Mouse (Mus musculus) forelimb bud, embryonic 11.5 days (tissue): ENCODE results near the gene Nrn1.
A peak's percentile ranks its signal among the peaks of the same experiment; 100 is the strongest.

ENCODE experiments used
- DNase-seq: peaks from one replicate; pipeline ENCODE4 v3.0.0-alpha.2; 2012; ENCODE audit warnings: low read depth, low spot score

The Nrn1 gene

DNA sequence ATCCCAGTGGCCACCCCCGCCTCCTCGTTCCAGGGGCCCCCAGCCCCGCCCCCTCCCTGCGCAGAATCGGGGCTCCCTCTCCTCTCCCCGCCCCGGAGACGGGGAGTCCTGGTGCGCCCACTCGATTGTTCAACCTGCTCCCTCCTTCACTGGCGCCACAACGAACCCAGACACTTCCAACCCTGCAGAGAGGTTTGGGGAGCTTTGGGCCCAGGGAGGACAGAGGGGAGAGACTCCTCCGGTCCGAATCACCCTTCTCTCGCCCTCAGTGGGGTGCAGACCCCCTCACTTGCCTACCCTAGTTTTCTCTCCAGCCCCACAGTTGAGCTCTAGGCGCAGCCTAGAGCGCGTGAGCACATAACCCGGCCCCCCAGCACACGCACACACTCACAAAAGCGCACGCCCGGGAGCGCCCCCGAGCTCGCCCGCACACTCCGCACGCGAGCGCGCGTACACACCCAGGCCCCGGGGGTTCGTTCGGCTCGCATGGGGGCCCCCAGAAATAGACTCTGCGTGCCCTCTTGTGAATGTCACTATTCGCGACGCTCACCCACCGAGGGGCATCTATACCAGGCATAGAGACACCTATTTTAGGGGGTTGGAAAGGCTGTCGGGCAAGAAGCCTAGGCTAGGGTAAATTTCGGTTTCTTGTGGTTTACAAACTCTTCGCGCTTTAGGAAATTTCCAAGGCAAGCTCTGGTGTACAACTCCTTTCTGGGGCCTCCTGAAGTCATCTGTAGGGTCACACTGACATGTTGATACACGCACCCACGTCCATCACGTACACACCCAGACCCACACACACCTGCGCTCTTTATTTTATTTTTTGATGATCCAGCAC lies at the start of gene Nrn1:
Gene Nrn1, minus strand, starts transcription at position 401 of the 841 bp plus-strand sequence.
- DNase-seq, result no peak

DNA sequence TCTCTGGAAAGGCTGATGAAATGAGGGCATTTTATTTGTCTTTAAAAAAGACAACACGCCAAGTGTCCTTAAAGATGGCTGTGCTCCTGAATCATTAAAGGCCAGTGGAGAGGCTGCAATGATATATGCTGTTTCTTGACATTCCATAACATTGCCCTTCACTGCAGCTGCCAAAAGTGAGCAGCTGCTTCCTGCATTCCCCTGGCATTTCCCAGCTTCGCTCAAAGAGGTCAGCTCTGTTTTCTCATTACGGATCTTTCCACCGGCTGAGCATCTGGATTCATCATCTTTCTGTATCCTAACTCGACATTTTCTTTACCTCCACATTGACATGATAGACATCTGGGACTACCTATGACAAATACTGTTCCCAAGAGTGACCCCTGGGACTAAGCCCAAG lies 44.7 kb upstream of the Nrn1 start:
- DNase-seq, result no peak

DNA sequence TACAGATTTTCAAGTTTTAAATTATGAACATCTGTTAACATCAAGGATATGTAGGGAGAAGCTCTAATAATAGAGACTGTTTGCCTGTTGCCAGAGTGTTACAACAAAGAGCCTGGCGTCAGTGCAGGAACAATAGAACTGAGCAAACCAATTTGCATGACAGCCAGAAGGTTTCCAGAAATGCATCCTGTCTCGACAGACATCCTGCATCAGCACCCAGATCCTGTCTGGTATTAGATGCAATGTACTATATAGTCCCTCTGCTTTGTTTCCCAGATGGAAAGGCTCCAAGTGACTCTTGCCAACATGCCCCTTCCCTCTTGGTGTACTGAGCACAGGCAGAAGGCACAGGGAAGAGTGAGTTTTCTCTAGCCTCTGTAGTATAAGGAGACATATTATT lies 31.9 kb upstream of the Nrn1 start:
- DNase-seq, result no peak

DNA sequence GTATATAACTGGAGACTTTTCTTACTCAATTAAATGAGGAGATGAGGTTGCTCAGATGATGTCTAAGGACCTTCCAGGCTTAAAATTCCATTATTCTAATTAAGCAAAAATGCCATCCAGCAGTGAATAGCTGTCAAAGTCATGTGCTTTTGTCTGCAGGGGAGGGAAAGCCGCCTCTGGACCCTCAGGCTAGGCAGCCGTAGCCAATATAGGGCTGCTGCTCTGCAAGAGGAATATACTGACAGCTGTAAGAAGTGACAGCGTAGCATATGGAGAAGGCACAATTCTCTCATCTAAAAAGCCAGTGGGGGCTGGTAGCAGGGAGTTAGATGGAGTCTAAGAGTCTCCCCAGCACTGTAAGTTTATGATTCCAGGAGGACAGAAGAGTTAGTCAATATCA lies 16.9 kb upstream of the Nrn1 start:
- no peak for DNase-seq

DNA sequence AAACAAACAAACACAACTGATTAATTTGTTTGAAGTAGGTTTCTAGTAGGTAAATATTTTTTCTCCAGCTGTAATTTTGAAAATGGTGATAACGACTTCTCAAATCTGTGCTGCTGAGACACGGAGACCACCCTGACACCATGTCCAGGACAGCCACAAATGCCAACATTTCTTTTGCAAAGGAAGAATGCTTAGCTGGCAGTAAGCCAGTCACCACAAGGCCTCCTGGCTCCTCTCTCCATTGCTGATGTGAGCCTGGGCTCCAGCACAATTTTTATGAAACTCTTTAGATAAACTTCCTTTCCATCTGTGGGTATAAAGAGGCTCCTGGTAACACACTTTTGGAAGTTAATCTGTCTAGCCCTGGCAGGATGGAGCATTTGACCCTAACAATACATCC lies 15.1 kb upstream of the Nrn1 start:
- no peak for DNase-seq

DNA sequence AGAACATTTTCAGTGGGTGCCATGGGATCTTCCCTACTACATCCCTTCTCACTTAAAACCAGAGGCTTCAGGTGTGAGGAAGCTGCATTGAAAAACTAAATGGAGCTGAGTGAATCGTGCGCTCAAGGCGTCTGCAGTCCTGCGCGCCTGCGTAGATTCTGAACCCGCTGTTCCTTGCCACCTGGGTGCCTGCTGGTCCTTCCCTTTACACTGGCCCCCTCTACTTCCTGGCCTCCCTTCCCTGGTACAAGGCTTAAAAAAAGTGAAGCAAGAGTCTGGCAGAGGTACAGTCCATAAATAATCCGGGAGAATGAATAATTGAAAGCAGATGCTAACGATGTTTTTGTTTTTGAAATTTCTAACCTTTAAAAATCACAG lies 1.7 kb upstream of the Nrn1 start:
- no peak for DNase-seq

DNA sequence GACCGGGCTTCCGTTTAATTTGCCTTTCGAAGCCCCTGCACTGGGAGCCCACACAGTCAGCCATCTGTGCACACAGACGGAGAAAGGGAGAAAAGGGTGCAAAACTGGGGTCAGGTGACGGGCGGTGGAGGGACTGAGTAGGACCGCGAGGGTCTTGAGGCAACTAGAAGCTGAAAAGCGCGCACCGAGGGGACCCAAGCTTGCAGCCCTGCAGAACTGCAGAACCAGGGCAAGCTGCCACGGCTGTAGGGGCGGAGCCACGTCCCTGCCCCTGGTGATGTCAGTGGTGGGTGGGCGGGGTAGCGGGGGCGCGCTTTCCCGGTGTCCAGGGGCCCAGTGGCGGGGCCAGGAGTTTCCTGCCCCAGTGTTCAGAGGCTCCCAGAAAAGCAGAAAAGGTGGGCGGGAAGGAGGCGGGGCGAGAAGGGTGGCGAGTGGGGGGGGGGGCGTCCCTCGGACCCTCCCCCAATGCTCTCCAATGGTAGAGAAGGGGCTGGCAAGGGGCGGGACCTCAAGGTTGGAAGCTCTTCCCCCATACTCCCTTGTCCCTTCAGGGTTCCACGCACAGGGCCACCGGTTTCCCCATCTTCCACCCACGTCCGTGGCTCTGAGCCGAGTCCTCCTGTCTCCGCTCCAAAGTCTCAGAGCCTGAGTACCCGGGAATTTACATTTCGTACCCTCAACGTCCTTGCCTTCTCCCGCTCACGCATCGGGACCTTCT lies 1.1 kb upstream of the Nrn1 start:
- peak; percentile 84 for DNase-seq

DNA sequence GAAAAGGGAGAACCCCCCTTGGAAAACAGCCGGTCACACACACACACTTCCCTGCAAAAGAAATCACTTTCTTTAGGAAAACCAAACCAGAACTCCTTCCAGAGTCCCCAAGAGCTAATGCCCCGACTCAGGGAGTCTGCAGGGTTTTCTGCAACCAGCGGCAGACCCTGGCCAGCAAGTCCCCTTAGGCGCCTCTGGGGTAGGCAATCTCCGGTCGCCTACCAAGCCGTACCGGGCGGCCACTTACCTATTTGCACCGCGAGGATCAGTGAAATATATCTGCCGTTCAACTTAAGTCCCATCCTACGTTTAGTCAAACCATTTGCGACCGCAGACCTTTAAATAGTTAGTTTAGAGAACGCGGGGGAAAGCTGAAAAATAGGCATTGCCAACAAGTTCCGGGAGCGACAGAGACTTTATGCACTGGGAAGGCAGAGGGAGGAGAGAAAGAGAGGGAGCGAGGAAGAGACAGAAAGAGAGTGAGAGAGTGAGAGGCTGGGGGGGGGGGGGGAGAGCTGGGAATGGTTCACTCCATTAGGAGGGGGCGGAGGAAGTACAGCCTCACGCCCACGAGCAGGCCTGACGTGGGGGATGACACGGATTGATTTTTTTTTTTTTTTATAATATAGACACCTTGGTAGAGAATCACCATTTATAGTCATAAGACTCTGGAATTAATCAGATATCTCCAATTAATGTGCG lies 791 bp downstream of the Nrn1 start:
- DNase-seq, result no peak

DNA sequence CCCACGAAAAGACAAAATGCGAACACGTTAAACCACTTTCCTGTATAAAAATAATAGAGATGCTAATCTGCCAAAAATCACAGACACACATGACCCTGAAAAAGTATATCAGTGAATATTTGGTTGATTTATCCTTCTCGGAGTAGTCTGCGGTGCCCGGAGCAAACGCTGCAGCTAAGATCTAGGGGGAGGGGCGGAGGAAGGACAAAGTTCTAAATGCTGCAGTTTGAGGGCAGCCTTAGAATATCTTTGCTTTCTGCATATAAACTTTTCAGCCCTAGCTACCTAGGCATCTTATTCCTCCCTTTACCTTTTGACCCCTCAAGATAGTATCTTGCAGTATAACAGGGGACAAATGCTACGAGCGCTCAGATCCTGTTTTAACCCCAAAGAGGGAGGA lies 1.4 kb downstream of the Nrn1 start:
- no peak for DNase-seq

DNA sequence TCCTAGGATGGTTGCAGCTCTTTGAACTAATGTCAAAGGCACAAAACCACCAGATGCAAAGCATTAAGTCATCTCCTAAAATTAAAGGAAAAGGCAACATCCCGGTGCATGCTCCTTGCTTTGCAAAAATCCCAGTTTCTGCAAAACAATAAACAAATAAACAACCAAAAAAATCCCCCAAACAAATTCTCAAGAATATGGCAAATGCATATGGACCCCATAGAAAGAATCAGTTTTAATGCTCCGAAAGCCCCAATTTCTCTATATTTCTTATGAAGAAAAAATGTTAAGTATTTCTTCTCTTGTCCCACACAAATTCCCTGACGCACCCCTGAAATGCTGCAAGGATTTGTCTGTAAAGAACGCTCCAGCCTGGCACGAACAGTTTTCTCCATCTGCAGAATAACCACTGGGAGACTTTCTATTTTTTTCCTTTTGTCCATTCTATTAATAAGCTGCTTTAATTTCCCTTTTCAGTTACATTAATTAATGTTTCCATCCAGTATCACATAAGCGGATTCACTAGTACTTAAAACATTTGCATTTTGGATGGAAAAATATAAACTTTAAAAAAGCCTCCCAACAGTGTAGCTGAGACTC lies 1.9 kb downstream of the Nrn1 start:
- DNase-seq, result no peak

DNA sequence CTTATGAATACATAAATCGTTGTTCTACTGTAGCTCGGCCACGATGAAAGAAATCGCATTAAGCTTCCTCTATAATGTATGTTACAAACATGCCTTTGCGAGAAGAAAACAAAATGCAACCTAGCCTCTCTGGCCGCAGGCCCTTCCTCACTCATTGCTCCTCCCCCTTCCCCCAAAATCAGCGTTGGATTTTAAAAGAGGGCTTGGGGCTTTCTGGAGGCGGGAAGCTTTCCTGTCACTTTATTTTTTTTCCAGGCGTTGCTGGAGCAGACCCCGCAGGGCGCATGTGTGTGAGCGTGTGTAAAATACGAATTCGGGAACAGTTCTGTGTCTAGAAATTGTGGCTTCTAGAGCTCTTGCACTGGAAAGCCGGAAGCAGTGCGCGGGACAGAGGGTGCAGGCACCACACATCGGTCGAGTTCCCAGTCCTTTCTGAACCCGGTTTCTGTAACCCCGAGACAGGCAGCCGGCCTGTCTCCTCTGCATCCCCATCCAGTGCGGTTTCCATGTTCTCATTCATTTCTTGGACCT lies 2.9 kb downstream of the Nrn1 start:
- DNase-seq, result no peak

DNA sequence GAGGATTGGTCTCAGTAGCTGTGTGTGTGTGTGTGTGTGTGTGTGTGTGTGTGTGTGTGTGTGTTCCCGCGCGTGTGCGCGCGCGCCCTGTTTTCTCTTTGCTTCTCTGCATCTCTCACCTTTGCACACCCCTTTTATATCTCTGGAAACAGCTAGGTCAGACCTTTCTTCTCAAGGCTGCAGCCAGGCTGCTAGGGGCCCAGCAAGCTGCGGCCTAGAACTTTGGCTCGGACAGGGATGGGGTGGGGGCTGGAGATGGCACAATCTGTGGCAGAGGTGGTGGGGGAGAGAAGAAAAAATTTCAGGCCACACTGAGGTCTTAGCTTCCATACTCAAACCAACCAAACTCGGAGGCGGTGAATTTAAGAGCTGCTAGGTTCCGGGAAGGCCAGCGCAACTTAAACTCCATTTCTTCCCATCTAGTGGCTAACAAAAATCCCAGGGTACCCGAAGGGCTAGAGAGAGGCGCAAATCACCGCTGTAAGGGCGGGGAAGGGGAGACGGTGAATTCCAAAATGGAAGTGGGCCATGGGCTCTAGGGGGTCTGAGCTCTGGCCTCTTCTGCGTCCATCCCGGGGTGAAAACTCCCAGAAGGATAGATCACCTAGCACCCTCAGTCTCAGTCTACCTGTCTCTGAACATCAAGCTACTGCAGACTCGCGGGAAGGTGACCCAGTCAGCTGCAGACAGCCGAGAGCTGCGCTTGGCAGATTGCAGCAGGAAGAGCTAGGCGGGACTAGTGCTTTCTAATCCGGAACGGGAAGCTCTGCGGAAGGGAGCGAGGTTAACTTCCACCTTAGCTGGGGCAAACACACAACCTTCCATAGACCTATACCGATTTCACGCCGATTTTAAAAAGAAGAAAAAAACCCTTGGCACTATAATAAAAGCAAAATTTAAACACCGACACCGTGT lies 3.7 kb downstream of the Nrn1 start:
- DNase-seq, result no peak

DNA sequence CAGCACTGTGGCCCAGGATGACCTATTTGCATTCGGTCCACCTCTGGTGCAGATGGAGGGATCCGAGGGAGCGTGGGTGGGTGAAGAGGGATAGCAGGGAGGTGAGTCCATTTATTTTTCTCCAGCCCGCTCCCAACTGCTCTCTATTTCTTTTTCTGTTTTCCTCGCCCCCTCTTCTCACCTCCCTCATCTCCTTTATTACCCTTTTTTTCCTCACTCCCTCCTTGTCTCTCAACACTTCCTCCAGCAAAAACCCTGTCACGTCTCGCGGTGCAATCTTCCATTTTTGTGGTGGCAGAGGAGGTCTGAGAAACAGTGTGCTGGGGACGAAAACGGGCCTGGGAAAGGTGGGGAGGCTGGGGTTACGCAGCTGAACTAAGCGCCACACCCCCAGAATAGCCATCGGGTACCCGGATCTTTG lies 4.6 kb downstream of the Nrn1 start:
- no peak for DNase-seq

DNA sequence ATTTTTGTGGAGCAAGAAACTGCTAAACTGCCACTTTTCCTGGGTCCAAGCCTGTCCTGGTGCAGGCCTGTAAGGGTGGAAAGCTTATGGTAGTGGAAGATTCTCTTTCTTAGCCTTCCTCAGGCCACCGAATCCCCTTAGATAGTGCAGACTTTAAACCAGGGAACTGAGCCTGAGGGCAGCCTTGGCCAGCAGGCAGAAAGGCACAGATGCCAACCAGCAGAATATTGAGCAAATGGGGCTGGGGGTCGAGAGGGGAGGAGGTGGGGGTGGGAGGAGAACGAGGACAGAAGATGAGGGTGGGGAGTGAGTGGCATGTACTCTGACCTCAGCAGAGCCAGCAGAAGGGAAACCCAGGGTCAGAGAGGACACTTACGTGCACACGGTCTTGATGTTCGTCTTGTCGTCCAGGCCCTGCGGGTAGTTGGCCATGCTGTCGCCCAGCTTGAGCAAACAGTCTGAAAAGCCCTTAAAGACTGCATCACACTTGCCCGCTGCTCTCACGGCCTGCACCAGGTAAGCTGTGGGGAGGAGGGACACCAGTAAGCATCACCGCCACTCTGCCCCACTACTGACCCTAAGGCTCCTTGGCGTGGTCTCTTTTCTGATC lies 5.1 kb downstream of the Nrn1 start:
- DNase-seq, result no peak

DNA sequence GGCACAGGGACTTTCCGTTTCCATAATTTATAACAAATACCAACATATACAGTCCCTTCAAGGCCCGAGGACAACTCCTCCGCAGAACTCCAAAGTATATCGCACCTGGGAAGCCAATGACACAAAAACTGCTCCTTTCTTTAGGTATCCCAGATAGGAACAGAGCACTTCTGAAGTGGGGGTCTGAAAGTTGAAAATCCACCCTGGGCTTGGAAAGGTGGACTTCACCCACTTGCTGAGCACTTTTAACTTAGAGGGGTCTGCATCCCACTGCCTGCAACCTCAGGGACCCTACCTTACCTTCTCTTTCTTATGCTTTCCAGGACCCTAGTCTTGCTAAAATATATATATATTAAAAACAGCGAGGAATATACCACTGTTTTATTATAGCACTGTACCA lies 6.4 kb downstream of the Nrn1 start:
- no peak for DNase-seq

DNA sequence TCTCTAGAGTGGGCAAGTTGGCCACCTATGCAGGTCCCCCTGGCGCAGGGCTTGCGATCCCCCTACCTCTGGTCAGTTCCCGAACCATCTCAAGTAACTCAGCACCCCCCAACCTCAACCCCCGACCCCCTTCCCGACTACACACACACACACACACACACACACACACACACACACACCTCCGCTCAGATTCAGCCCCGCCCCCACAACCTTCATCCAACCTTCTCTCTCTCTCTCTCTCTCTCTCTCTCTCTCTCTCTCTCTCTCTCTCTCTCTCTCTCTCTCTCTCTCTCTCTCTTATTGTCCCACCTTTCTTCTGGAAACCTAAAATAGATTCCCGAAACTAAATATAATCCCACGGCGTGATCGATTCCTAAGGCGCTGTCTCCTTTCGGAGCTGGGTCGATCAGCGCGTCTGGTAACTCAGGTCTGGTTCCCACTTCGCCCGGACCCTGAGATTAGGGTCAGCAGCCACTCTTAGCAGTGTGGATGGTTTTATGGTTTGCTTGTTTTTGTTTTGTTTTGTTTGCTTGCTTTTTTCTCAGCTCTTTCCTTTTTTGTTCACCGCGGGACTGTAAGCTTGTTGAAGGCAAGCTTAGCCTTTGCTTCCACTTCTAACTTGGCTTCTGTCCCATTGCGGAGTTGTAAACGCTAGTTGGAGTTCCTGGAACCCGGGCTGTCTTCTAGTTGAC lies 7.0 kb downstream of the Nrn1 start:
- DNase-seq, result no peak

DNA sequence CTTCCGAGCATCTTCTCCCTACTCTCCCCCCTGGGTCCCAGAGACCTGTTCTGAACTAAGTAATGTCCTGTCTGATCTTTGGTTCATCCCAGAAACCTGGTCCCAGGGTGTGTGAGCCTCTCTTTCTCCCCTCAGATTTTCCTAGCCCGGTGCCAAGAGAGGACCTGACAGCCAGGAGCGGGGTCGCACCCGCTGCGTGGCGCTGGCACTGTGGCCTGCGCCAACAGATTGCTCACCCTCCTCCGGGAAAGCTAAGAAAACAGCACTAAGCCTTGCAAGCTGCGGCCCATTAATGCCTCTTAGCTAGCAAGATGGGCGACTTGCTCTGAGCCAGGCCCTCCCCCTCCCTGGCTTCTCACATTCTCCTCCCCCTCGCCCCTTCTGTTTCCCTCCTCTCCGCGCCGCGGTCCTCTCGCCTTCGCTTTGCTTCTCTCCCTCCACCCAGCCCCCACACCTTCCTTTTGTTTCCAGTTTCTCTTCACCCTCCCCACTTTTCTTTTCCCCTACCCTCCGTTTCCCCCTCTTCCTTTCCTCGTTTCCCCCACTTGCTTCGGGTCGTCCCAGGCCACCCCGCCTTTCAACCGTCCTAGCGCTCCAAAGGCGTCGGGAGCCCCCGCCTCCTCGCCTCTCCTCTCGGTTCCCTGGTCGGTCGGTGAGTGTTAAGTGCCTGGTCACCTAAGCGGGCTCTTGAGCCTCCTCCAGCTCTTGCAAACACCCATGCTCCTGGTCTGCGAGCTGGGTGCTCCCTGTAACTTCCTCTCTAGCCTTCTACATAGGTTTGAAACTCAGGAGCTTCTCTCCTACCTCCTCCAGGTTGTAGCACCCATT lies 7.8 kb downstream of the Nrn1 start:
- no peak for DNase-seq

DNA sequence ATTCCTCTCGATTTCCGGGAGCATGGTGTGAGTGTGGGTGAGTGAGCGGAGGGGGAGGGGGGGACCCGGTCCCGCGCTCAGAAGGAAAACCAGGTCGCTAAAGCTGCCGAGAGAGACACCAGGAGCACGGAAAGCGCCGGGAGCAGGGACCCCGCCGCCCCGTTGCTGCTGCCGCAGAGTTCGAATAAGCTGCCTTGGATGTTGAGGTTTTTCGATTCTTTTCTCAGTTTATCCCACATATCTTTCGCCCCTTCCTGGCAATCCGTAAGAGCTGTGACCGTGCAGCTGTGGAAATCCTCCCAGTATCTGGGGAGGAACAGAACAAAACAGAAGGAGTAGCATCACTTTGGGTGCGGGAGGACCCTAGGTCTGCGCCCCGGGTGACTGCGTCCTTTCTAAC lies 8.4 kb downstream of the Nrn1 start:
- no peak for DNase-seq

DNA sequence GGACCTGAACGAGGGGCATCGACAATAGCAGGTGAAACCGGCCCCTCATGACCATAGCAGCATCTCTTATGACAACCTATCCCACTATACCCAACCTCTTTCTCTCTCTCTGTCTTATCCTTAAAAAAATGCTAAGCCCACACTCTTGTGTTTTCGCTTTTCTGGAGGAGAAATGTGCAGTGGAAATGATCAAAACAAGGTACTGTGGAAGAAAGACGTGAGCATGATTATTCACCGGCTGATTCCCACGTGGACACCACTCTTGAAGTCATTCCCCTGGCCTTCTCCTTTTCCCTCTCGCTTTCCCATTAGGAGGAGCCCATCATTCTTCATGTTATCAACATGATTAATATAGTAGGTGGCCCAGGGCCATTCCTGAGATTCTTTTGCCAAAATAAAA lies 9.1 kb downstream of the Nrn1 start:
- no peak for DNase-seq
